Mouse (Mus musculus) brain, embryonic 18.5 days (tissue): ENCODE results near the gene Clybl.

Source experiments
- DNase-seq: peaks from one replicate; pipeline ENCODE4 v3.0.0-alpha.2; 2012; ENCODE audit warnings: low read depth, low spot score

The Clybl gene

DNA sequence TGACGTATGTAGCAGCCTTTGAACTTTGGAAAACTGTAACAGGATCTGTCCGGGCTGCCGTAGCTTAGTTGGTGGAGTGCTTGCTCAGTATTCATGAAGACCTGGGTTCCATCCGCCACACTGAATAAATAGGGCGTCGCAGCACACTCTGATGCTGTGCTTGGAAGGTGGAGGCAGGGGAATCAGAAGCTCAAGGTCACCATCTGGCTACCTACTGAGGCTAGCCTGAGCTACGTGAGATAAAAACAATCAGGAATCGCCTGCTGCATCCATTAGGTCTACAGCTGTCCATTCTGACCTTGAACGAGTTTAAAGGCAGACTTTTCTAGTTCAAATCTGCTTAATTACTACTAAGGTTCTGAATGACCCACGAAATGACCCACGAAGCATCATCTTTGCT, 118.8 kb downstream of the Clybl start:
- DNase-seq: no peak

DNA sequence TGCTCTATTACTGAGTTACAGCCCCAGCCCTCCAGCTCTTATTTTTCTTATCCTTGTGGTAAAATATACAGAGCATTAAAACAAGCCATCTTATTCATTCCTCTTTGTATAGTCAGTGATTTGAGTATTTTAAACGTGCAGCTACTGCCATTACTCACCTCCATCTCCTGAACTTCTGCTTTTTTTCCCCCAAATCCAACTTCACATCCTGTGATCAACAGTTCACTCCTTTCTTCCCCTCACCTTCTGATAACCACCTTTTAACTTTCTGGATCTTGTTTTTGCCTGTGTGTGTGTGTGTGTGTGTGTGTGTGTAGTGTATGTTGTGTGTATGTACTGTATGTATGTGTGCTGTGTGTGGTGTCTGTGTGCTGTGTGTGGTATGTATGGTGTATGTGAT, 122.3 kb downstream of the Clybl start:
- DNase-seq: no peak

DNA sequence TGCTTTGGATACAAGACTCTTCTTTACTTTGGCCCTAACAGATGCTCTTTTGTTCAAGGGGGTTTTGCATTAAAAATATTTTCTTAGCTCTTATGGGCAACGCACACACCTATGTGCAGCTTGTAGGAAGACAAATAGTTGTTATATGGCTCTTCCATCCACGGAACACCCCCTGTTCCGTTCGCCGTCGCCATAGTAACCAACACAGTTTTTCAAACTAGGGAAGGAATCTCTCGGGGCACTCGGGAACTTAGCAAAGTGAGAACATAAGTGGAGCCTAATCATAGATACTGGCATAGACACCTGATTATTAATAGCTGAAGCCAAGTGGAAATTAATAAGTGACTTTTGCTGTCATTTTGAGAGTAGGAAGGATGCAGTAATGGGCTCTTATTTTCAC, 123.6 kb downstream of the Clybl start:
- DNase-seq: peak; percentile 42

DNA sequence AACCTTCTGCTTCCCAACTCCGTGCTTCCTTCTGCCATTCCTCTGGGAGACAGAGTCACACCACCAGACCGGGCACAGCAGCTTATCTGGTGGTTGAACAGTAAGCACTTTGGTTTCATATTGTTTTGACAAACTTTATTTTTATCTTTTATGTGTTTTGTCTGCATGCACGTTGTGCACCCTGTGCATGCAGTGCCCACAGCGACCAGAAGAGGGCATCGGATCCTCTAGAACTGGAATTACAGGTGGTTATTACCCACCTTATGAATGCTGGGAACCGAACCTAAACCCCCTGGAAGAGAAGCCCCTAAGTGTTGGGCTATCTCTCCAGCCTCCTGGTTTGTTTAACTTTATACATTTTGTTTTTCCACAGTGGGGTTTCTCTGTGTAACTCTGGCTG, 130.9 kb downstream of the Clybl start:
- no peak for DNase-seq

DNA sequence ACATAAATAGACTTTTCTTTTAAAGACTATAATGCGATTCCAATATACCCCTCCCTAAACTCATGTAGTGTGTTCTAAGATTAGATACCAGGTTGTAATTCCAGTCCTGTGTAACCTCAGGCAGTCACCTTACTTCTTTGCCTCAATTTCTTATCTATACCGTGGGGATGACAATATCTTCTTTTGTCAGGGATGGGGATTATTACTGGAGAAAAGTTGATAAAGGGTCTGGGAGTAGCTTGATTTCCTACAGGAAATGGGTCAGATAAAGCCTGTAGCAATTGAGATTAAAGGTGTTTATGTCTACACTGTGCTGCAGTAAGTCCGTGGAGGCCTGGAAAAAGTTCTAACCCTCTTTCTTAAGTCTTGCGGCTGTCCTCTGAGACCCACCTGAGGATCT, 131.8 kb downstream of the Clybl start:
- DNase-seq: no peak

DNA sequence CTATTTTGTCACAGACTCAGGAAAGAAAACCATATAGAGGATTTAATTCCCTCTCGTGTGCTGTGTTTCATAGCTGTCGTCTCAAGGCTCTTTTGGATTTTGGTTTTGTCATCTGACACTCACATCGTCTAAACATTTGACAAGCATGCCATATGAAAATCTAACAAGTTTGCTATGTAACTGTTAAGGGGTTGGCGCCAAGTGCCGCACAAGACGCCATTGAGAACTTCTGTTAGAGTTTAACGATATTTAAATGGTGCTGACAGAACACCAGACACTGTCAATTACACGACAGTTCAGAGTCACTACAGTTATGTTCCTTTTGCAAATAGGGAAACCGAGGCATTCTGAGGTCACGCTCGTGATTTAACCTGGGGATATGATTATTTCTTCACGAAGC, 134.2 kb downstream of the Clybl start:
- DNase-seq: peak; percentile 32

DNA sequence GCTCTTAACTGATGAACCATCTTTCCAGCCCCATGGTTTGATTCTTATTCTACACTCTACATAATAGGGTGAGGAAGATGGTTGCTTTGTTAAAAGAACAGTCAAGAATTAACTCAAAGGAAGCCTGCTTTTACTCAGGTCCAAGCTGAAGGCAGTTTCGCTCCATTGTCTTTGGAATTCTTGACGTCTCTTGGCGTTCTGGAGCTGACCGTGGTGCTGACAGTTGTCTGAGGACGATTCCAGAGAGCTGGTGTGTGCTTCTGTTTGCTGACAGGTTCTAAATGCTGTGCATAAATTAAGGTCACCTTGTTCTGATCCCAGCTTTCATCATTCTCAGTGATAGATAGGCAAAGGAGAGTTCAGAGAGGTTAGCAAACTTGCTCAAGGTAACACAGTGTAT, 140.6 kb downstream of the Clybl start:
- no peak for DNase-seq

DNA sequence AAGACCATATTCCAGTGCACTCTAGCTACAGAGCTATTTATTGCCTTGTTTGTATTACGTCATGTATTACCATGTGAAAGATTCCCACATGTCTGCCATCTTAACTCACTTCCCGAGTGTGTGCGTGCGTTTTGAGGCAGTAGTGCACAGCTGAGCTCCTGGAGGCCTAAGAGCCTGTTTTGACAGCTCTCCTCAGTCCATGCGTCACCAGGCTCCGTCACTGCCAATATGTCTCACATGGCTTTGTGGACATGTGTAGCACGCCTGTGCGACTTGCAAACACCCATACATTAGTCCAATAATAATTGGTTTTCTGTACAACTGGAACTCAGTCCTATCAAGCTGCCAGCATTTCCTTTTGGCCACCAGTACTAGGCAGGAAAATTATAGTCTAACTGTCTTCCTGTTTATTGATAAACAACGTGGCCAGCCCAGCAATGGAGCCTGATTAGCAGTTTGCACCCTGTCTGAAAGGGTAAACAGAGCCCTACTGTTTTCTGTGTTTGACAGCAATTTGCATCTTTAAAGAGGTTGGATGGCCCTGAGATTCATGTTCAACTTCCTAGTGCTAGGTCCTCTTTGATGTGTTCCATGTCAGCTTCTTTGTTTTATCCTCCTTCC, 142.4 kb downstream of the Clybl start:
- DNase-seq: no peak

DNA sequence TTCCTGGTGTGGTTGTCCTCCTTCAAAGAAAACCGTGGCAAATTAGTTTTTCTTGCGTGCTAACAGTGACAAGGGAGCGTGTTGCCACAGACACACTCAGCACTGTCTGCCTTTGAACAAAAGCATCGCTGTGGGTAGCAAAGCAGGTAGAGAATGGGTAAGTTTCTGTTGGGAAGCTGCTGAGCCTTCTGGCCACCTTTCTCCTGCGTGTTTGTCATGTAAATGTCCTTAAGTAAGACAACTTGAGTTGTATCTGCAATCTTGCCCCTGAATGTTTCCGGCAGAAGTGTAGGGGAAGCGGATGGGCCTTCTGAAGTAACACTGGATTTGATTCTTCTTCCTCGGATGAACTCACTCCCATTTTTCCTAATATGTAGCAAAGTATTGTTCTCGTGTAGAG, 148.6 kb downstream of the Clybl start:
- no peak for DNase-seq

DNA sequence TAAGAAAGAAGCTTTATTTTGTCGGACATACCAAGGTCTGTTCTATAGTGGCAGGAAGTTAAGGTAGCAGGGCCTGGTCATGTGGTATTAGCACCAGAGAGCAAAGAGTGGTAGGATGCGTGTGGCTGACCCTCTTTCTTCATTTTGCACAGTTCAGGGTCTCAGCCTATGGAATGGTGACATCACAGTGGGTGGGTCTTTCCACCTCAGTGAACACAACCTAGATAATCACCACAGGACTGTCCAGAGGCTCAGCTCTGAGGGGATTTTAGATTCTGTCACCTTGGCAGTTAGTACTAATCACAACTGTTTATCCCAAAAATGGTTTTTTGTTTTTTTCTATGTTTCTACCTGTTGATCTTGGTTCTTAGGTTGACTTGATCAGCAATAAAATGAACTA, 149.2 kb downstream of the Clybl start:
- no peak for DNase-seq

DNA sequence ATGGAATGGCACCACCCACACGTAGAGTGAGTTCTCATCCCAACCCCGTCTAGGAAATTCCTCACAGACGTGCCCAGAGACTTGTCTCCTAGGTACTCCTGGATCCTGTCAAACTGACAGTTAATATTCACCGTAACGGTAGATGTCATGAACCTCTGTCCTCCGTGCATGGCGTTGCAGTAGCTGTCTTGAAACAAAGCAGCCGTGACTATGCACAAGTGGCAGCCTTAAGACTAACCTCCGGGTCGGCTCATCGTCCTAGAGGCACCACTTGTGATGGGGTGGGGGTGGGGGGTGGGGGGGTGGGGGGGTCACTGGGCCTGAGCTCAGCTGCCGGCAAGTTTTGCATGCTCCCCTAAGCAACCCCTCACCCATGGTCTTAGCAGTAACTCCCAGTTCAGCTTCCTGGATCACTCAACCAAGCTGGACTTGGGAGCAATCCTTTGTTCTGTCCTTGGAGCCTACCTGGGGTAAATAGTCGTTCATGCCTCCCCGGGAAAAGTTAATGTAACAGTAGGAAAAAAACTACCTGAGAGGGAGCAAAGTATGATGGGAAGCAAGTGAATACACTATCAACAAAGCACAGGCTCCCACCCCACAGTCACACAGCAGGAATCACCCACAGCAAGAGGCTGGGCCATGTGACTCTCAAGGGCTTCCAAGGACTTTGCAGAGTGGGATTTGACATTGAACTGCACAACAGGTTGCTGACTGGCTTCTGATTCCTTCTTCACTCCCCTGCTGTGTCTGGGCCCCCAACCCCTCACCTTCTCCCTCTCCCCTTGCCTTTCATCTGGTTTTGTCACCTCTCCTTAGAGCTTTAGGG, 150.3 kb downstream of the Clybl start:
- no peak for DNase-seq

DNA sequence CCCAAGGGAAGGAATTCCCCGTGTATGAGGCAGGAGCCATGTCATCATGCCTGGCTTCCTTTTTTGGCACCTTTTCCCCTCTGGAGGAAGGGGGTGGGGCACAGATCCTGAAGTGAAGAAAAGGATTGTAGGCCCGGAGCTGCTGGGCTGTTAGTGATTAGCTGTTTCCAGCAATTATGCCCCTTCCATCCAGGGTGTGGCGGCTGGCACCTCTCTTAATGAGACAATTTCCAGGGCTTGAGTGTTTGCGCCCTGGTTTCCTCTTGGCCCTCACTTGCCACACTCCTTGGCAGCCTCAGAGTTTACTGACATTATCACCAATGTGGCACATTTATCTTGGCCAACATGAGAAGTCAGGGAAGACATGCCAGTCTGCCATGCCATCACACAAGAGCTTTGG, 155.5 kb downstream of the Clybl start:
- DNase-seq: no peak

DNA sequence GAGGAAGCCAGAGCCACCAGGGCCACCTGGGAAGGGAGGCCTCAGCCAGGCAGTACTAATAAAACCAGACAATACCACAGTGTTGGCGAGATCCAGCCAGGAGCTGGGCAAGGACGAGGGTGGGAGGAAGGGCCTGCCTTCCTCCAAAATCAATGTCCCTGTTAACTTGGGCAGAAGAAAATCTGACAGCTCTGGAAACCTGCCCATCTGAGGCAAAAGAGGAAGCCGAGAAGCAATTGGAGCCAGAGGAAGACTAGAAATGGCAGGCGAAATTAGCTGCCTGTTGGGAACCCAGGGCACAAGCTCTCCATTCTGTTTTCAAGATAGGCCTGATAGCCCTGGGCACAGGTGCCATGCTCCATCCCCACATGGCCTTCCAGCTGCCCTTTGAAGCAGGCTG, 157.3 kb downstream of the Clybl start:
- no peak for DNase-seq

DNA sequence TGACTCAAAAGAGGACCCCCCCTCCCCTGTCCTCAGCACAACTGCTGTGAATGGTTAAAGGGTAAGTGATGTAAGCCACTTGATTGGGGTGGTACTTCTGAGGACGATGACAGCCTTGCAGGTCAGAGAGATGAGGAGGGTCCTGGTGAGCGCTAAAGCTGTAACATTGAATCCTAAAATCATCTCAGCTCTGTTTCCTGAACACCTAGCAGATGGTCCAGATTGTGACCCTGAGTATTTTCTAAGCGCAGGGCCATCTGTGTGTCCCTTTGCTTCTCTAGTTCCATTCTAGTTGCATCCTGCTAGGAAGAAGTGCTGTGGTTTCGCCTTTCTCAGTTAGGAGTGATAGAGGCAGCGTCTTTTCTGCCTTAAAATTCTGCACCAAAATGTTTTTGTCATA, 158.6 kb downstream of the Clybl start:
- no peak for DNase-seq

DNA sequence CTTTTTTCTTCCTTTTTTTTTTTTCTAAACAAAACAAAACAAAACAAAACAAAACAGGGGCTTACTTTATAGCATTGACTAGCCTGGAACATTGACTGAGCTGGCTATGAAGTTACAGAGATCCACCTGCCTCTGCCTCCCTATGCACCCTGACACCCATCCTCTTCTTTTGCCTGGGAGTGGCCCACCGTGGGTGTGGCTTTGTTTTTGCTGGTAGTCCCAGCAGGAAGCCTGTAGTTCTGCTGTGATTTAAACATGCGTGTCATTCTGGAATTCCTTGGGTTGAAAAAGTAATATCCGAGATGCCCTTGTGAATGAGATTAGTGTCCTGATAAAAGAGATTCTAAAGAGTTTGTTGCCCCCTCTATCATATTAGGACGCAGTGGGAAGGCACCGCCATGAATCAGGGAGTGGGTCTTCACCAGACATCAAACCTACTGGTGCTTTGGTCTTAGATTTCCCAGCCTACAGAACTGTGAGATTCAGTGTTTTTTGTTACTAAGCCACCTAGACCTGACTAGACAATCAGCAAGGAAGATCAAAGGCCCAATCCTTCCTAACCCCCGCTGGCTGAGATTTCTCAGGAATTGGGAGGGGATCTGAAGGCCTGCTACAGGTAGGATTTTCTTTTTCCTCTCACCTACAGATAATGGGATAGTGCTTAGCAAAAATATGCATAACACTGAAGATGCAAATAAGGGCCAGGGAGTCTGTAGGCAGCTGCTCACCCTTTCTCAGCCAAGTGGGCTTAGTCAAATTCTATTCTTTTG, 160.3 kb downstream of the Clybl start:
- DNase-seq: no peak

DNA sequence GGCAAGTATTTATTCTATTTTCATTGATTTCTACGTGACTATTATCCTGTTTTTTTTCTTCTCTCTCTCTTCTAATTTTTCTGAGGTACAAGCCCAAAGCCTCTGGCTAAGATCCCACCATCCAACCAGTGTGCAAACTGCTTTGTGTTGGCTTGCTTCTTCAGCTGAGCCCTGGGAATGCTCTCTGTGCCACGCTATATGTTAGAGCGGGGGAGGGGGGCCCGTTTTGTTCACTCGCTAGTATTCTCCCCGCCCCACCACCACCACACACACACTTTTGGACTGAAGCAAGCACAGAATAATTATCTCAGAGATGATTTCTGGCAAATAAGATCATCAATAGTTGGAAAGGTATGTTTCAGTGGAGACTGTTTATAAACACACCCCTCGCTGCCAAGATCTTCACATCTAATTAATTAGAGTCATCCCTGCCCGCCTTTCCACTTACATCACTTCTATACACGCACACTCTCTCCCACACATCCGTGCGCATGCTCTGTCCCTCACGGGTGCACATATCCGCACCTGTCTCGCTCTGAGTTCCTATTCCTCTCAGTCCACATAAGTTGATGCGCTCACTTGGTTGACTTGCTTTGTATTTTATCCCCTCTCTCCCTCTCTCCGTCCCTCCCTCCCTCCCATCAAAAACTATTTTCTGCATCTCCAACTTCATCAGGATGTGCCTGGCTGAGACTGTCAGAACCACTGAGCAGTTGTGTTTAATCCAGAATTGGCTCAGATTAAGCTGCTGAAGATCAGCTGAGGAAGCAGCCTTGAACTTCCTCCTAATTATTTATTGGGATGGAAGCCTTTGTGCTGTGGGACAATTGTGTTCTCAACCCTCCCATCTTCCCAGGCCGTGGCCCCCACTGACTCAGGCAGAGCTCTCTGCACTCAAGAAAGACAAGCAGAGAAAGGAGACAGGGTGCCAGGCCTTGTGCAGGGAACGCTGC, 163.0 kb downstream of the Clybl start:
- no peak for DNase-seq

DNA sequence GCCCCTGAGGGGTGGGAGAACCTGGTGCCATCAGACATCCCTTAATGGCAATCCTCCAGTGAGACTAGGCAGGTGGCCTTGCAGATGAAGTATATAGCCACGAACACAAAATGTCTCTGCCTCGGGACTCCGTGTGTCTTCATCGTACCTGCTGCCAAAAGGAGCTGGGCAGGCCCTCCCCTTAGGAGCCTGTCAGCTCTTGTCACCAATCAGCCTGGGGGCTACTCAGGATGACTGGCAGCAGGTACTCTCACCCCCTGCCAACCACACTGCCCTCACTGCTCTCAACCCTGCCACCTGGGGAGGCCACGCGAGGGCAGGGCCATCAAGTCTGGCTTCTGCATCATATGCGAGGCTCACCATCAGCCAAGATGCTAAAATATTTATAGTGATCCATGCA, 166.6 kb downstream of the Clybl start:
- DNase-seq: no peak

DNA sequence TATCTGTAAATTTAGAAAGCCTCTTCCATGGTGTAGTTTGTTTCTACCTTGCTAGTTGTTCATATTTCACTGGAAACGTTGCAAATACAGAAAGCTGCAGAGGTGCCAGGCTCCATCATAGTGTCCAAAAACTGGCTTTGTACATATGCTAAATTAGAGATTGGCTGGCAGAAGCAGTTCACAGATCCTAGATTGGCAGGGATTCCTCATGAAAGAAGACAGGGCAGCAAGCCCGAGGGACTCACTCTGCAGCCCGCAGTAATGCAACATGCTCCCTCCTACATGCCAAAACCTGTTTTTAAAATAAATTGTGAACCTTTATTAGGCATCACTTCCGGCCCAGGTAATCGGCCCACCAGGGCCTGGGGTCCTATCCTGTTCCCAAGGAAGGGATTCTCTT, 167.8 kb downstream of the Clybl start:
- DNase-seq: no peak

DNA sequence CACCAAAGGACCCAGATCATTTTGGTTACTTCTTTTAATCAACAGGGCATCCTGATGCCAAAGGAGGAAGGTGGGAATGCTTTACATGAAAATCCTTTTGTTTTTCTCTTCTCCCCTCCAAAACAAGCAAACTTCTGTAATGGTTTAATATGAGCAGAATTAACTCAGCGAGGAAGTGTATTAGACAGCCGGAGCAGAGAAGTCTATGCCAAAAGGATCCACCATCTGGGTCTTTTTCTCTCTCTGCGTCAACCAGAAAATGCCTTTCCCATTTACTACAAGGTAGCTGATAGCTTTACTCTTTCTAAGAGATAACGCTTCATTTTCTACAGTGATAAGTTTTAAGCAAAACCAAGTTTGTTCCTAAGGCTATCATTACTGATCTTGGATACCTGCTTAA, 168.3 kb downstream of the Clybl start:
- DNase-seq: no peak

DNA sequence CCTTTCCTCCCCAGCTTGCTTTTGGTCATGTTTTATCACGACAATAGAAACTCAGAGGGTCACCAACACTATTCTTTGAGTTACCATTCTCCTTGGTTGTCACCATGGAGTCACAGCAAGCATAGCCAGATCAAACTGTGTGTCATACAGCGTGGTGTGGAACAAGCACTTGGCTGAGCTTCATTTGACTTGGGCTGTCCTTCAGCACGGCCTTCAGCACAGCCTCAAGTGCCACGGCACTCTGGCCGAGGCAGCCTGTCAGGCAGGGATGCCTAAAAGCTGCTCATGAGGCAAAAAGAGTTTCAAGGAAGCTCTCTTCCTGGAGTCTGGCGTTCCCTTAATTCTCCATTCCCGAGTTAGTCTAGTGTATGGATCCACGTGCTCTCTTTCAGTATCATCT, 169.3 kb downstream of the Clybl start:
- DNase-seq: no peak

DNA sequence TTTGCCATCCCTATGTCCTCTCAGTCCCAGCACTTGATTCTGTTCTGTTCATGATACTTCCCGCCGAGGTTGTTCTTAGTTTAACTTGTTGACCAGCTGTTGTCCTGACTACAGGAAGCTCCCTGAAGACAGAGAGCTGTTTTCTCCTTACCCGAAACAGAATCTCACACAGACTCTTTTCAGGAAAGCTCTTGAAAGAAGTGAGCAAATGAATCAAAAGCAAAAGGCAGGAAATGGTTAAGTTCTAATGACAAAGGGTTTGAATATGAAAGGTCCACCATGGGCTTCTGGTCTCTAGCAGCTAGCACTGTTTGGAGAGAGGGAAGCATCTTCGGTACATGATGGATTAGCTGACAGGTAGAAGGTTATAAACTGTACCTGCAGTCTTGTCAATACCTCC, 175.8 kb downstream of the Clybl start:
- DNase-seq: no peak

DNA sequence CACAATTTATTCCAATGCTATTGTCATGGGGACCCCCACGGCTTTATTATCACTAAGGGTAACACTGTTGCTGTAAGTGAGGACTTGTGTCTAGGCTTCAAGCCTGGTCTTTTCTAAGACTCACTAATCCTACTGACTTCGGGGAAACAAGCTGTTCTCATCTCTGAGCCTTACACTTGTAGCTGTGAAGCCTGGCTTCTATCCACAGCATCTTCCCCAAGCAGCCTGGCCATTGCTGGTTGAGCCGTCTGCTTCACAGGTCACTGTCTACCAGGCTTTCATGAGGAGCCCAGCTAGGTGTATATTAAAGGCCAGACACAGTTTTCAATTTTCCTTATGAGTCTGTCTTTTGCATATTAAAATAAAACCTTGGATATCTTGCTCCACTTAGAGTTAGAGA, 177.1 kb downstream of the Clybl start:
- no peak for DNase-seq
